Mouse (Mus musculus): ENCODE results near the gene Gnl2.

GRCm38 (mm10) chr4:125085346-125085841 is 69.0 kb downstream of the Gnl2 start:
- TF ChIP-seq GATA1 (IDR thresholded peaks at IDR 0.05; ENCODE audit: borderline replicate concordance, low read length) (no peak), FLI1 (IDR thresholded peaks at IDR 0.05; ENCODE audit: low read length) (no peak)
